Mouse (Mus musculus): ENCODE results near the gene Uimc1. TPM values are rescaled to one million over a fixed set of nuclear protein-coding genes. Genes with fewer than 3 reads are reported as not detected.
A peak's percentile ranks its signal among the peaks of the same experiment; 100 is the strongest.

Uimc1 gene
- polyA plus RNA-seq, 1 experiment, result 1.5 TPM

DNA sequence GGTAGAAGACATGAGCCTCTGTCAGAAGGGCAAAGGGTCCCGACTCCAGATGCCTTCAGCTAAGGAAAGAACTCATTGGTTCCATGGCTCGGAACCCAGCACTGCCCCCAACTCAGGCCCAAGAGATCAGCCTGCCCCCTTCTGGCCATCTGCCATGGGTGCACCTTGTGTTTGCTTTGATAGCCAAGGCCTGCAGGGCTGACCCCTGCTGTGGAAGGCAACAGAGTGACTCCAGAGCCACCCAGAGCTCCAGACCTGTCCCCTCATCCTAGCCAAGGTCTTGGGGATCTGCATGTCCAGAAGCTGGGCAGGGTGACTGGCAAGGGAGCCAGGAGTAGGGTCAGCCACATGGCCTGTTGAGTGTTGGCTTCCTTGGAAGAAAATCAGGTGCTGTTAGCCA is 116.5 kb downstream of the Uimc1 start:
- Histone ChIP-seq H3K4me3 (ENCODE audit: low read depth, low read length) (no peak overlapping the region), H3K27me3 (ENCODE audit: control insufficient read depth, insufficient read depth, low read length) (no peaks in the 10 kb centered on the region), H3K36me3 (ENCODE audit: control insufficient read depth, insufficient read depth, low read length) (no peaks in the 10 kb centered on the region), H3K27ac (ENCODE audit: insufficient read depth, low read depth, low read length) (no peak overlapping the region), H3K4me1 (ENCODE audit: control insufficient read depth, insufficient read depth, insufficient read length, low read length) (no peaks in the 10 kb centered on the region)
- WGBS, result 65% methylated on average over 2 of the region's 2 CpGs
- TF ChIP-seq POLR2A (IDR thresholded peaks at IDR 0.05; ENCODE audit: low read depth, low read length), result no peak
- TF ChIP-seq CTCF (IDR thresholded peaks at IDR 0.05; ENCODE audit: extremely low read depth, insufficient read length, insufficient replicate concordance, low read depth, low read length), result peak; percentile 24; the same call in 1 of the 2 replicates

DNA sequence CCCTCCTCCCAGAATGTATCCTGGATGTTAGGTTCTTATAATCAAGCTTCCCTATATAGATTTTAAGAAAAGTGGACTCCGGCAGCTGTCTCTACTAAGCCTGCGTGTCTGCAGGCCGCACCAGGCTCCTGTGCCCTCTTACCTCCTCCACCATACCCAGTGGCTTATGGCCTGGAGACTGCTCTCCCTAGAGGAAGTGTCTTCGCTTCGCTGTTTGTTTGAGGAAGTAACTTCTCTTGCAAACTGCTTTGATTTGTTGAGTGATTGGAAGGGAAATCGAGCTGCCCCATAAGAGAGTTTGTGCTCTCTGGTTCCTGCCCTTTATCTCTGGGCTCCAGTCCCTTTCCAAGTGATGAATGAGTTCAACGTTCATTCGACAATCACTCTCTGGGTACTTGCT is 117.1 kb downstream of the Uimc1 start:
- WGBS, result 66% methylated on average over 8 of the region's 8 CpGs
- Histone ChIP-seq H3K27ac (ENCODE audit: insufficient read depth, low read depth, low read length) (no peak overlapping the region), H3K4me3 (ENCODE audit: low read depth, low read length) (no peak overlapping the region), H3K4me1 (ENCODE audit: control insufficient read depth, insufficient read depth, insufficient read length, low read length) (no peaks in the 10 kb centered on the region), H3K27me3 (ENCODE audit: control insufficient read depth, insufficient read depth, low read length) (no peaks in the 10 kb centered on the region), H3K36me3 (ENCODE audit: control insufficient read depth, insufficient read depth, low read length) (no peaks in the 10 kb centered on the region)
- TF ChIP-seq CTCF (IDR thresholded peaks at IDR 0.05; ENCODE audit: extremely low read depth, insufficient read length, insufficient replicate concordance, low read depth, low read length), result no peak
- TF ChIP-seq POLR2A (IDR thresholded peaks at IDR 0.05; ENCODE audit: low read depth, low read length), result no peak

DNA sequence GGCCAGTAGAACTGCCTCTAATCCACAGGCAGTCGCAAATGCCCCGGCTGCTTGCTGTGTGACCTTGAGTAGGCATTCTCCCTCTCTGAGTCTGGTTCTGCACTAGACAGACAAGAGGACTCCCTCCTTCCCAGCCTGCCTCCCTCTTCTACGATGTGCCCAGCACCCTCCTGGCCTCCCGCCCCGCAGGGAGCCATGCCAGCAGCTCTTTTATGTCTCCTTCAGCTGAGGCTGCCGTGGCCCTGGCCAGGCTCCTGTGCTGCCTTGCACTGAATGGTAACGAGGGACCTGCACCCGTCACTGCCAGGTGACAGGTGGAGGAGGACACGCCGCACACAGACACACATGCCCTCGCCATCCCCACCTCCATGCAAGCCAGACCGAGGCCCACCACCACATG is 119.1 kb downstream of the Uimc1 start:
- 70% methylated on average over 12 of the region's 12 CpGs for WGBS
- no peaks in the 10 kb centered on the region for H3K4me1 ChIP-seq (ENCODE audit: control insufficient read depth, insufficient read depth, insufficient read length, low read length)
- H3K27me3 ChIP-seq (ENCODE audit: control insufficient read depth, insufficient read depth, low read length), result no peaks in the 10 kb centered on the region
- no peaks in the 10 kb centered on the region for H3K36me3 ChIP-seq (ENCODE audit: control insufficient read depth, insufficient read depth, low read length)
- no peak overlapping the region for H3K27ac ChIP-seq (ENCODE audit: insufficient read depth, low read depth, low read length)
- no peak overlapping the region for H3K4me3 ChIP-seq (ENCODE audit: low read depth, low read length)
- TF ChIP-seq CTCF (IDR thresholded peaks at IDR 0.05; ENCODE audit: extremely low read depth, insufficient read length, insufficient replicate concordance, low read depth, low read length) (no peak), POLR2A (IDR thresholded peaks at IDR 0.05; ENCODE audit: low read depth, low read length) (no peak)

GRCm38 (mm10) chr13:54978804-54979203 is 121.3 kb downstream of the Uimc1 start:
- H3K4me1 ChIP-seq (ENCODE audit: control insufficient read depth, insufficient read depth, insufficient read length, low read length), result no peaks in the 10 kb centered on the region
- H3K27ac ChIP-seq (ENCODE audit: insufficient read depth, low read depth, low read length), result no peak overlapping the region
- no peaks in the 10 kb centered on the region for H3K27me3 ChIP-seq (ENCODE audit: control insufficient read depth, insufficient read depth, low read length)
- H3K36me3 ChIP-seq (ENCODE audit: control insufficient read depth, insufficient read depth, low read length), result no peaks in the 10 kb centered on the region
- TF ChIP-seq POLR2A (IDR thresholded peaks at IDR 0.05; ENCODE audit: low read depth, low read length) (no peak), CTCF (IDR thresholded peaks at IDR 0.05; ENCODE audit: extremely low read depth, insufficient read length, insufficient replicate concordance, low read depth, low read length) (no peak)
- WGBS, result 61% methylated on average over 8 of the region's 8 CpGs
- H3K4me3 ChIP-seq (ENCODE audit: low read depth, low read length), result no peak overlapping the region

Other genes with a start within 250 kb of the Uimc1 start
- gene Unc5a, start 150.9 kb downstream of the Uimc1 start, polyA plus RNA-seq (2012; rRNA removed), result 4.4 and 5.1 TPM in 2 replicates
- gene Hk3, start 78.9 kb downstream of the Uimc1 start, polyA plus RNA-seq (2012; rRNA removed), result 1.7 and 1.8 TPM in 2 replicates
- 4.0 and 4.1 TPM in 2 replicates for gene Zfp346, start 5.0 kb upstream of the Uimc1 start, polyA plus RNA-seq (2012; rRNA removed)
- gene Gm17617, start 33.2 kb upstream of the Uimc1 start, polyA plus RNA-seq (2012; rRNA removed), result not detected in 2 replicates
- gene Fgfr4, start 52.3 kb upstream of the Uimc1 start, polyA plus RNA-seq (2012; rRNA removed), result 2.9 and 4.8 TPM in 2 replicates
- gene Nsd1, start 109.5 kb upstream of the Uimc1 start, polyA plus RNA-seq (2012; rRNA removed), result 6.9 and 16.3 TPM in 2 replicates
- 383 and 921 TPM in 2 replicates for gene Prelid1, start 220.2 kb upstream of the Uimc1 start, polyA plus RNA-seq (2012; rRNA removed)
- gene Rab24, start 221.6 kb upstream of the Uimc1 start, polyA plus RNA-seq (2012; rRNA removed), result 54.9 and 101 TPM in 2 replicates
- 5.1 and 8.5 TPM in 2 replicates for gene Mxd3, start 229.5 kb upstream of the Uimc1 start, polyA plus RNA-seq (2012; rRNA removed)